Mouse (Mus musculus) forebrain, embryonic 15.5 days (tissue): ENCODE data around the gene Zswim8. TPM values are rescaled to one million over a fixed set of nuclear protein-coding genes. Genes with fewer than 3 reads are reported as not detected.
A peak's percentile ranks its signal among the peaks of the same experiment; 100 is the strongest.

Source experiments
- ATAC-seq: fragments of 200-750 bp; cut with Nextera tagmentation; replicated peaks from 2 replicates; pipeline ENCODE4 v1.8.0; 2017; ENCODE audit warnings: mild to moderate bottlenecking, moderate TSS enrichment, moderate library complexity
- H3K27ac ChIP-seq: fragments of 300-500 bp; sonication (generic); replicated peaks from 2 replicates; pipeline ENCODE4 v1.5.1; 2015; ENCODE audit warnings: mild to moderate bottlenecking, inconsistent platforms
- H3K27me3 ChIP-seq: fragments of 300-500 bp; sonication (generic); 2 replicates; pipeline ENCODE4 v1.6.1; 2015; ENCODE audit warnings: inconsistent platforms
- H3K36me3 ChIP-seq: fragments of 300-500 bp; sonication (generic); 2 replicates; pipeline ENCODE4 v1.6.1; 2015; ENCODE audit warnings: mild to moderate bottlenecking, inconsistent platforms
- H3K4me1 ChIP-seq: fragments of 300-500 bp; sonication (generic); 2 replicates; pipeline ENCODE4 v1.6.1; 2015; ENCODE audit warnings: inconsistent platforms
- H3K4me2 ChIP-seq: fragments of 300-500 bp; sonication (generic); replicated peaks from 2 replicates; pipeline ENCODE4 v1.6.1; 2015; ENCODE audit warnings: mild to moderate bottlenecking, inconsistent platforms
- H3K4me3 ChIP-seq: fragments of 300-500 bp; sonication (generic); 2 replicates; pipeline ENCODE4 v1.5.1; 2015; ENCODE audit warnings: mild to moderate bottlenecking, inconsistent platforms
- H3K9ac ChIP-seq: fragments of 300-500 bp; sonication (generic); replicated peaks from 2 replicates; pipeline ENCODE4 v1.6.1; 2015; ENCODE audit warnings: mild to moderate bottlenecking, inconsistent platforms
- H3K9me3 ChIP-seq: fragments of 300-500 bp; sonication (generic); 2 replicates; pipeline ENCODE4 v1.6.1; 2016; ENCODE audit warnings: inconsistent platforms
- WGBS: fragments of 180-500 bp; shearing (Covaris S2); methylation state at CpG from one replicate; pipeline ENCODE4 v1.1.7; 2015; ENCODE audit warnings: mixed read lengths; 5-methylcytosine and 5-hydroxymethylcytosine counted together
- polyA plus RNA-seq: library from polyadenylated mRNA; unstranded; fragments of >200 nt; fragmentation: Nextera tagmentation; extraction: Ambion mirVana; gene quantifications from 2 replicates; pipeline ENCODE4 v1.2.1, GENCODE M21; 2015

Zswim8 gene
- polyA plus RNA-seq, 1 experiment from 2014 or later: 46.1 TPM

GRCm38 (mm10) chr14:20672990-20673389, 34.4 kb upstream of the Zswim8 start:
- Histone ChIP-seq H3K4me2 (peak overlapping the region; percentile 83; the same call in 1 of the 2 replicates), H3K36me3 (peaks cover 20% of the 10 kb centered on the region), H3K4me1 (peaks cover 20% of the 10 kb centered on the region), H3K9me3 (no peaks in the 10 kb centered on the region), H3K4me3 (no peak overlapping the region), H3K27me3 (no peaks in the 10 kb centered on the region; the same call in 1 of the 2 replicates), H3K27ac (no peak overlapping the region), H3K9ac (no peak overlapping the region)
- WGBS: 92% methylated on average over 2 of the region's 2 CpGs
- no peak for ATAC-seq

GRCm38 (mm10) chr14:20673735-20674063, 33.7 kb upstream of the Zswim8 start:
- no peaks in the 10 kb centered on the region for H3K9me3 ChIP-seq
- peak; percentile 72 for ATAC-seq
- H3K4me2 ChIP-seq: peak overlapping the region; percentile 83
- peaks cover 20% of the 10 kb centered on the region for H3K4me1 ChIP-seq
- WGBS: 12% methylated on average over 13 of the region's 13 CpGs
- H3K27me3 ChIP-seq: no peaks in the 10 kb centered on the region; the same call in 1 of the 2 replicates
- H3K9ac ChIP-seq: peak overlapping the region; percentile 38
- peak overlapping the region; percentile 83 for H3K27ac ChIP-seq
- H3K36me3 ChIP-seq: peaks cover 27% of the 10 kb centered on the region
- peak overlapping the region; percentile 85 for H3K4me3 ChIP-seq

- peaks cover 20% of the 10 kb centered on the region for H3K4me1 ChIP-seq
- peak within 1 kb of the TSS; percentile 83 for H3K4me2 ChIP-seq
- H3K27ac ChIP-seq: peak within 1 kb of the TSS; percentile 83
- H3K36me3 ChIP-seq: peaks cover 32% of the 10 kb centered on the region
- H3K9me3 ChIP-seq: no peaks in the 10 kb centered on the region
- peak within 1 kb of the TSS; percentile 85 for H3K4me3 ChIP-seq
- H3K27me3 ChIP-seq: no peaks in the 10 kb centered on the region; the same call in 1 of the 2 replicates
- ATAC-seq: peak; percentile 96
- peak within 1 kb of the TSS; percentile 80 for H3K9ac ChIP-seq
- WGBS: 3% methylated on average over 43 of the region's 43 CpGs
These were observed 33.1 kb upstream of the Zswim8 start, which contains the start of gene Sec24c for GRCm38 (mm10) chr14:20674064-20674833. Sec24c (plus strand) TSS chr14:20674308.

GRCm38 (mm10) chr14:20677906-20678305, 29.4 kb upstream of the Zswim8 start:
- peaks cover 69% of the 10 kb centered on the region for H3K36me3 ChIP-seq
- no peaks in the 10 kb centered on the region for H3K9me3 ChIP-seq
- 90% methylated on average over 4 of the region's 4 CpGs for WGBS
- no peak overlapping the region for H3K27ac ChIP-seq
- no peaks in the 10 kb centered on the region for H3K27me3 ChIP-seq
- no peak overlapping the region for H3K4me2 ChIP-seq
- H3K9ac ChIP-seq: no peak overlapping the region
- no peak for ATAC-seq
- H3K4me3 ChIP-seq: no peak overlapping the region
- peaks cover 20% of the 10 kb centered on the region for H3K4me1 ChIP-seq

- ATAC-seq: no peak
- Histone ChIP-seq H3K9me3 (no peaks in the 10 kb centered on the region), H3K27ac (no peak overlapping the region), H3K4me2 (no peak overlapping the region), H3K4me1 (no peaks in the 10 kb centered on the region), H3K36me3 (peaks cover 98% of the 10 kb centered on the region), H3K4me3 (no peak overlapping the region), H3K9ac (no peak overlapping the region), H3K27me3 (no peaks in the 10 kb centered on the region)
- WGBS: 93% methylated on average over 2 of the region's 2 CpGs
These were observed 25.6 kb upstream of the Zswim8 start for GRCm38 (mm10) chr14:20681742-20682141.

- Histone ChIP-seq H3K4me2 (no peak overlapping the region), H3K4me3 (no peak overlapping the region), H3K4me1 (no peaks in the 10 kb centered on the region), H3K9me3 (no peaks in the 10 kb centered on the region), H3K27ac (no peak overlapping the region), H3K9ac (no peak overlapping the region), H3K36me3 (peaks cover 99% of the 10 kb centered on the region), H3K27me3 (no peaks in the 10 kb centered on the region)
- 78% methylated on average over 3 of the region's 3 CpGs for WGBS
- no peak for ATAC-seq
These were observed 24.9 kb upstream of the Zswim8 start for GRCm38 (mm10) chr14:20682498-20682897.

- H3K9ac ChIP-seq: no peak overlapping the region
- no peak for ATAC-seq
- no peak overlapping the region for H3K4me2 ChIP-seq
- H3K27me3 ChIP-seq: no peaks in the 10 kb centered on the region
- WGBS: 96% methylated on average over 3 of the region's 3 CpGs
- H3K4me1 ChIP-seq: no peaks in the 10 kb centered on the region
- no peak overlapping the region for H3K4me3 ChIP-seq
- peaks cover 98% of the 10 kb centered on the region for H3K36me3 ChIP-seq
- no peak overlapping the region for H3K27ac ChIP-seq
- no peaks in the 10 kb centered on the region for H3K9me3 ChIP-seq
These were observed 20.8 kb upstream of the Zswim8 start for GRCm38 (mm10) chr14:20686576-20686975.

- Histone ChIP-seq H3K9me3 (no peaks in the 10 kb centered on the region), H3K4me1 (no peaks in the 10 kb centered on the region; the same call in 1 of the 2 replicates), H3K27ac (no peak overlapping the region), H3K27me3 (no peaks in the 10 kb centered on the region), H3K36me3 (peaks cover 97% of the 10 kb centered on the region), H3K9ac (no peak overlapping the region), H3K4me3 (no peak overlapping the region), H3K4me2 (no peak overlapping the region)
- 95% methylated on average over 2 of the region's 2 CpGs for WGBS
- no peak for ATAC-seq
These were observed 18.3 kb upstream of the Zswim8 start for GRCm38 (mm10) chr14:20689009-20689408.

- Histone ChIP-seq H3K4me1 (peaks cover 20% of the 10 kb centered on the region), H3K4me3 (no peak overlapping the region), H3K36me3 (peaks cover 75% of the 10 kb centered on the region), H3K4me2 (no peak overlapping the region), H3K27me3 (no peaks in the 10 kb centered on the region), H3K27ac (no peak overlapping the region), H3K9me3 (no peaks in the 10 kb centered on the region), H3K9ac (no peak overlapping the region)
- WGBS: 94% methylated on average over 6 of the region's 6 CpGs
- ATAC-seq: no peak
These were observed 15.6 kb upstream of the Zswim8 start for GRCm38 (mm10) chr14:20691772-20692171.

GRCm38 (mm10) chr14:20693589-20694101, 13.7 kb upstream of the Zswim8 start:
- Histone ChIP-seq H3K9me3 (no peaks in the 10 kb centered on the region), H3K27ac (no peak overlapping the region), H3K4me2 (no peak overlapping the region), H3K9ac (no peak overlapping the region), H3K36me3 (peaks cover 59% of the 10 kb centered on the region), H3K4me1 (peaks cover 39% of the 10 kb centered on the region), H3K27me3 (no peaks in the 10 kb centered on the region), H3K4me3 (no peak overlapping the region)
- 92% methylated on average over 10 of the region's 10 CpGs for WGBS
- no peak for ATAC-seq

- Histone ChIP-seq H3K36me3 (peaks cover 52% of the 10 kb centered on the region), H3K4me2 (peak overlapping the region; percentile 76), H3K9me3 (no peaks in the 10 kb centered on the region), H3K4me1 (peaks cover 46% of the 10 kb centered on the region), H3K9ac (peak overlapping the region; percentile 92), H3K4me3 (peak overlapping the region; percentile 86), H3K27me3 (no peaks in the 10 kb centered on the region), H3K27ac (peak overlapping the region; percentile 98)
- ATAC-seq: peak; percentile 11
- WGBS: 49% methylated on average over 13 of the region's 13 CpGs
These were observed 13.0 kb upstream of the Zswim8 start for GRCm38 (mm10) chr14:20694185-20694883.
